Mouse (Mus musculus) right cerebral cortex, postnatal 10 days (tissue): Measurements from ENCODE around the gene Slc9b2.

Source experiments
- DNase-seq, 2 experiments: peaks; one replicate each; pipeline ENCODE4 v3.0.0; 2021; ENCODE audit warnings: low spot score in 2 of 2

Gene Slc9b2

GRCm38 (mm10) chr3:135307411-135308259, at the start of gene Slc9b2:
Slc9b2 (plus strand) TSS chr3:135307700.
- peak; percentile 37 to 40 for DNase-seq

- DNase-seq: no peak
Measured at GRCm38 (mm10) chr3:135258919-135259318, 48.6 kb upstream of the Slc9b2 start.

- DNase-seq: no peak
Measured at GRCm38 (mm10) chr3:135260233-135260632, 47.3 kb upstream of the Slc9b2 start.

- DNase-seq: no peak
Measured at GRCm38 (mm10) chr3:135268616-135269015, 38.9 kb upstream of the Slc9b2 start.

GRCm38 (mm10) chr3:135269391-135269990, 38.0 kb upstream of the Slc9b2 start:
- no peak for DNase-seq

- no peak for DNase-seq
Measured at GRCm38 (mm10) chr3:135272627-135273026, 34.9 kb upstream of the Slc9b2 start.

- no peak for DNase-seq
Measured at GRCm38 (mm10) chr3:135273047-135273446, 34.5 kb upstream of the Slc9b2 start.

- DNase-seq: no peak
Measured at GRCm38 (mm10) chr3:135280160-135280559, 27.3 kb upstream of the Slc9b2 start.

- peak; percentile 83 to 85 for DNase-seq
Measured at GRCm38 (mm10) chr3:135280669-135281415, 26.7 kb upstream of the Slc9b2 start, which contains the start of gene Bdh2. Bdh2 (plus strand) TSS chr3:135281221.

GRCm38 (mm10) chr3:135281701-135282100, 25.8 kb upstream of the Slc9b2 start:
- DNase-seq: no peak

GRCm38 (mm10) chr3:135285256-135285655, 22.2 kb upstream of the Slc9b2 start:
- DNase-seq: no peak

- no peak for DNase-seq
Measured at GRCm38 (mm10) chr3:135285807-135286206, 21.7 kb upstream of the Slc9b2 start.

- DNase-seq: no peak
Measured at GRCm38 (mm10) chr3:135288138-135288750, 19.3 kb upstream of the Slc9b2 start.

GRCm38 (mm10) chr3:135289148-135289547, 18.4 kb upstream of the Slc9b2 start:
- DNase-seq: no peak

GRCm38 (mm10) chr3:135290249-135290894, 17.1 kb upstream of the Slc9b2 start:
- DNase-seq: peak; percentile 78 to 80

GRCm38 (mm10) chr3:135293703-135294102, 13.8 kb upstream of the Slc9b2 start:
- peak; percentile 49 to 50 for DNase-seq

- DNase-seq: no peak
Measured at GRCm38 (mm10) chr3:135295559-135295958, 11.9 kb upstream of the Slc9b2 start.

GRCm38 (mm10) chr3:135298560-135298959, 8.9 kb upstream of the Slc9b2 start:
- DNase-seq: no peak

- no peak for DNase-seq
Measured at GRCm38 (mm10) chr3:135300081-135300480, 7.4 kb upstream of the Slc9b2 start.

- DNase-seq: no peak
Measured at GRCm38 (mm10) chr3:135304060-135304459, 3.4 kb upstream of the Slc9b2 start.

- no peak for DNase-seq
Measured at GRCm38 (mm10) chr3:135304566-135304965, 2.9 kb upstream of the Slc9b2 start.
